Mouse (Mus musculus): ENCODE measurements around the gene Pkn1.

The Pkn1 gene

GRCm38 (mm10) chr8:83723447-83724083 lies 24.6 kb upstream of the Pkn1 start:
- no peak for DNase-seq

GRCm38 (mm10) chr8:83722631-83723030 lies 23.7 kb upstream of the Pkn1 start:
- no peak for DNase-seq

GRCm38 (mm10) chr8:83721405-83722025 lies 22.5 kb upstream of the Pkn1 start:
- DNase-seq, result no peak

DNA sequence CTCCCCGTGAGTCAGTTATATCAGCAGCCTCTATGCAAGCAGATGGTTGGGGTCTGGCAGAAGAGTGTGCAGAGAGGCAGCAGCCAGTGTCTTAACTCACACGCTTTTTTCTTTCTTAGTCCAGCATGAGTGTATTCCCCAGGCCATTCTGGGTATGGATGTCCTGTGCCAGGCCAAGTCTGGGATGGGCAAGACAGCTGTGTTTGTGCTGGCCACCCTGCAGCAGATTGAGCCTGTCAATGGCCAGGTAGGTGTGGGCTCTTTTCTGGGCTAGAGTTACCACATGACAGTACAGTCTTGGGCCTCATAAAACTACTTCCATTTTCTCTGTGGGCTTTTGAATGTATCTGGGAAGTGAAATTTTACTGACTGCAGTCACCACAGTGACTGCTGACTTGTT lies 20.7 kb upstream of the Pkn1 start:
- DNase-seq, result no peak

DNA sequence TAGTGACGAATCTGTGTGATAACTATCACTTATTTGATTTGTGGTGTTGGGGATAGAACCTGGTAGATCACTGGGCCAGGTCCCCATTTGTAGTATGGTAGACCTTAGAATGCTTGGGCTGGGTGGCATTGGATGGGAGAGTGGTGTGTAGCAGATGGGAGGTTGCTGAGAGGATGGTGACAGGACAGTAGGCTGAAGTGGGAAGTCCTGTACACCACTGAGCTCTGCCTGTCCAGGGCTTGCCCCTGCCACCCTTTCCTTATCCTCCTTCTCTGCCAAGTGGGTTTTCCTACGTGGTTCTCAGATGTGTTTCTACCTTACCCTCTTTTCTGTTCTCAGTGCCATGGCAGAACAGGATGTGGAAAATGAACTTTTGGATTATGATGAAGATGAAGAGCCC lies 20.1 kb upstream of the Pkn1 start:
- no peak for DNase-seq

GRCm38 (mm10) chr8:83716563-83716962 lies 17.6 kb upstream of the Pkn1 start:
- DNase-seq, result no peak

DNA sequence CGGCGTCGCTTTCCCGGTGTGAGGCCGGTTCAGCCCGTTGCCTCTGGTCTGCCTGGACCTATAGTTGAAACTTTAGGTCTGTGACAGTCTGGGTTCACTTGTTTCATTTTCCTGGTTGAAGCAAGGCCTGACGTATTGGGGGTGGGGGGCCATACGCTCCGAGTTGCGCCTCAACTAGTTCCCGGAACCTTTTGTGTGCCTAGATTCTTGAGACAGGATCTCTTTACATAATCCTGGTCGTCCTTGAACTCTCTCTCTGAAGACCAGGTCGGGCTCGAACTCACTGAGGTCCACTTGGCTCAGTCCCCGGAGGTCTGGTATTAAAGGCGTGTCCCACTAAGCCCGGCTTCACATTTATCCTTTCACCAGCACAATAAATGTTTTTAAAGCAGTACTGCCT lies 16.8 kb upstream of the Pkn1 start:
- DNase-seq, result peak; percentile 41

DNA sequence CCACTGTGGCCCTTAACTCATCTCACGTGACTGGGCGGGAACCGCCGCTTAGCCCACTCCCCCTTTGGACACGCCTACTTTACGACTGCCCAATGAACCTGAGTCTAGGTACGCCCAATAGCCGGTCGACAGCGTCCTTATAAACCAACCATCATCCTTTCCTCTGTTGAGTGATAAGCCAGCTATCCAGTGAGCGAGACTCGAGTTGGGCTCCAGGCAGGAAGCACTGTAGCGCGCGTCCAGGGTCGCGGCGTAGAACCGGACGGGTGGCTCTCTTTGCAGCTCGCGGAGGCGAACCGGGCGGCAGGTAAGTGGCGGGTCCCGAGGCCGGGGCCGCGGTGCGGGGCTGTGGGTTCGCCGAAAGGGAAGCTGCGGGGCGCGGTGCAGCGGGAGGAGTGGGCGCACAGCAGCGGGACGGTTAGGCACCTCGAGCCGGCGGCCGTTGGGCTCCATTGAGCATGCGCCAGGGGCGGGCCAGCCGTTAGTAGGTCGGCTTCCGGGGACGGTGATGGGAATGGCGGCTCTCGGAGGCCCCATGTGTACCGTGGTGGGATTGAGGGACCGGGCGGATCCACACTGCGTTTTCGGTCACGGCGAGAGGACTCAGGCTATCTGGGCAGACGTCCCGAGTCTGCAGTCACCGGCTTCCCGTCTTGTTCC lies 16.2 kb upstream of the Pkn1 start, which contains the start of gene Ddx39:
Gene Ddx39 (plus strand): TSS at position 147 of the 660 bp plus-strand sequence.
- peak; percentile 99 for DNase-seq

DNA sequence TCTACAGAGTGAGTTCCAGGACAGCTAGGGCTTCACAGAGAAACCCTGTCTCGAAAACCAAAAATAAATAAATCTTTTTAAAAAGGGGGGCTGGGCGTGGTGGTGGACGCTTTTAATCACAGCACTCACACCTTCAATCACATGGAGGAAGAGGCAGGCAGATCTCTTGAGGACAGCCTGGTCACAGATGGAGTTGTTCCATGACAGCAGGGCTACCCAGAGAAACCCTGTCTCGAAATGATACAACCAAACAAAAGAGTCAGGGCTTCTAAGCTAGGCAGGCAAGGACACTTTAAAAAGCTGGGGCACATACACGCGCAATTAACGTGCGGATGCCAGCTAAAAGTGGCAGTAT lies 15.7 kb upstream of the Pkn1 start:
- DNase-seq, result no peak

- DNase-seq, result no peak
These were observed 8.6 kb upstream of the Pkn1 start for GRCm38 (mm10) chr8:83707554-83707953.

DNA sequence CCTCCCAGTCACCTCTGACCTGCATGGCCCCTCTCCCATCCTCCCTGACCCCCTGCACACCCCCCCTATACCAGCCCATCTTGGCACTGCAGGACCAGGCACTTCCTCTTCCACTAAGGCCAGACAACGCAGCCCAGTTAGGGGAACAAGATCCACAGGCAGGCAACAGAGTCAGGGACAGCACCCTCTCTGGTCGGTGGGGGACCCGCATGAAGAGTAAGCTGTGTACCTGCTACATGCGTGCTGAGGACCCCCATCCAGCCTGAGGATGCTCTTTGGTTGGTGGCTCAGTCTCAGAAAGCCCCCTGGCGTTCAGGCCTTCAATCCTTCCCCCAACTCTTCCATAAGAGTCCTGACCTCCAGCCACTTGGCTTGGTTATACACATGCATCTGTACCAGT lies 7.4 kb upstream of the Pkn1 start:
- no peak for DNase-seq

DNA sequence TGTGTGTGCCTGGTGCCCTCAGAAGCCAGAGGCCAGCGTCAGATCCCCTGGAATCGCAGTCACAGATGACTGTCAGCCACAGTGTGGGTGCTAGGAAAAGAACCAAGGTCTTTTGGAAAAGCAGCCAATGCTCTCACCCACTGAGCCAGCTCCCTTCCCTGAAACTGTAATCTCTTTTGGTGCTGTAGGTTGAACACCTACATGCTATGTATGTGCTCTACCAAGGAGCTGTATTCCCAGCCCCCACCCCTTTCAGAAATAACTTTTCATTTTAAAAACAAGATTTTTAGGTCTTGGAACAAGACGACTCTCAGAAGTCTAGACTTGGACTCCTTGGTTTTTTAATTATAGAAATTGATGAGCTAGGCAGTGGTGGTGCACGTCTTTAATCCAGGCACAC lies 4.4 kb upstream of the Pkn1 start:
- DNase-seq, result no peak

DNA sequence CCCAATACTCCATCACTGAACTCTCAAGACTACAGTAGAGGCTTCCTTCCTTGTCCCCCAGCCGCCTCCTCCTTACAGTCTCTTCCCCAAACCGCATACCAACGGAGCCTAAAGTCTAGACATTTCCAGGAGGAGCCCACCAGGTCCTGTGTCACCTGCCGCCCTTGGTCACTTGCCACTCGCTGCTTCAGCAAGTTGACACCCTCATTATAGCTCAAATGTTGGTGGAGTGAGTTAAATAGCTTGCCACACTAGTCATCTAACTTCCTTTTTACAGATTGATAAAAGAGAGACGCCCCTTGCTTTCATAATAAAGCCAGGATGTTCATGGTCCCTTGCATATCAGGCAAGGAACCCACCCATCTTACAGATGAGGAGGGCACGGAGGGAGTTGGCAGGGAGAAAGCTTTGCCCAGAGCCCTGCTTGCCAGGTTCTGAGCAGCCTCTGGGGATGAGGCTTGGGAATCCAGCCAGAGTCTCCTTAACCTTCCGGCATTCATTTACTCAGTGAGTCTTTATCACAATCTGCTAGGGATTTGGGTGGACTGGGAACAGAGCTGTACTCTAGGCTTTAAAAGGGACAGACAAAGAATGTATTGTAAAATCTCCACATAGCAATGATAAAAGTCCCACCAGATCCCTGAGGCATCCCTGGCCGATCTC lies 1.6 kb upstream of the Pkn1 start:
- DNase-seq, result peak; percentile 24

GRCm38 (mm10) chr8:83699566-83699965 lies 587 bp upstream of the Pkn1 start:
- peak; percentile 41 for DNase-seq

DNA sequence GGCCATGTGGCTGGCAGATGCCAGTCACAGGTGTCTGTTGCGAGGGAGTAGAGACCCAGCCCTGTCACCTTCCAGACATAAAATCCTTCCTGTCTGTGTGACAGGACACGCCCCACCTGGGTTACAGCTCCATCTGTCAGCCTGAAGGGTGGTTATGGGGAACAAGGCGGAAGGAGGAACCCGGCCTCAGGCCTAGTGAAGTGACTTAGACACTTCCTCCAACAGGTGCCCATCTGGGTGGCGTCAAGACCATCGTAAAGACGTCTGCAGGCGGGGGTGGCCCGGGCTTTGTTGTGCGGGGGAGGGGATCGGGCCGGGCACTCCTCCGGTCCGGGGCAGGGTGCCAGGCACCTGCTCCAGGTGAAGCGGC lies 703 bp downstream of the Pkn1 start:
- peak; percentile 75 for DNase-seq

DNA sequence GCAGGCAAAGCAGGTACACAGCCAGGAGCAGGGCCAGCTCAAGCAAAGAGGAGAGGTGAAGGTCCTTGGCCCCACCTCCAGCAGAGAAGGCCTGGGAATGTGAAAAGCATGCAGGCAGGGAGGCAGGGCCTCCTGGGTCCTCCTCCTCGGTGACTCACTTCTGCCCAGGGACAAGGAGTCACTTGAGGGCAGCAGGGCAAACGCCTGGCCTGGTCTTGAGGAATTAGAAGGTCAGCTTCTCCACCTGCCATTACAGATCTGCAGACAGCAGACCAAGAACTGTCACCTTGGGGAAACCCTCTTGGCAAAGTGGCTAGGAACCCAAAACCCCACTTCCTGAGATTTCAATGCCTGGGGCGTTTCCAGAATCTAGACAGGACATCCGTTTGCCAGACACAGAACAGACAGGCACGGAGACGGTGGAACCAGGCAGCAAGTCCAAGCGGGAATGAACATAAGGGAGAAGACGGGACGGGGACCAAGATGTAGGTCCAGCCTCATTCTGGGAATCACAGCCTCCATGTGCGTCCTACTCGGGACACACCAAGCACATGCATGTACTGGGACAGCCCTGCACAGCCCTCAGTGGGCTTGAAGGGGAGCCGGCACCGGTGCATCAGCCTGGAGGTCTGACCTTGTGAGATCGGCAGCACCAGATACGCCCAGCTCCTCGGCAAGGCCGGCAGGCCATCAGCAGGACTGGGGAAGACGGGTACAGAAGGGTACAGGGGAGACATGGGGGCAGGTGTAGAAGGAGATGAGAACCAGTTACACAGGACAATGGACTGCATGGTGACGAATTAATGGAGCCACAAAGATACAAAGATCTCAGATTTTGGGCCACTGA lies 1.4 kb downstream of the Pkn1 start:
- DNase-seq, result peak; percentile 33

DNA sequence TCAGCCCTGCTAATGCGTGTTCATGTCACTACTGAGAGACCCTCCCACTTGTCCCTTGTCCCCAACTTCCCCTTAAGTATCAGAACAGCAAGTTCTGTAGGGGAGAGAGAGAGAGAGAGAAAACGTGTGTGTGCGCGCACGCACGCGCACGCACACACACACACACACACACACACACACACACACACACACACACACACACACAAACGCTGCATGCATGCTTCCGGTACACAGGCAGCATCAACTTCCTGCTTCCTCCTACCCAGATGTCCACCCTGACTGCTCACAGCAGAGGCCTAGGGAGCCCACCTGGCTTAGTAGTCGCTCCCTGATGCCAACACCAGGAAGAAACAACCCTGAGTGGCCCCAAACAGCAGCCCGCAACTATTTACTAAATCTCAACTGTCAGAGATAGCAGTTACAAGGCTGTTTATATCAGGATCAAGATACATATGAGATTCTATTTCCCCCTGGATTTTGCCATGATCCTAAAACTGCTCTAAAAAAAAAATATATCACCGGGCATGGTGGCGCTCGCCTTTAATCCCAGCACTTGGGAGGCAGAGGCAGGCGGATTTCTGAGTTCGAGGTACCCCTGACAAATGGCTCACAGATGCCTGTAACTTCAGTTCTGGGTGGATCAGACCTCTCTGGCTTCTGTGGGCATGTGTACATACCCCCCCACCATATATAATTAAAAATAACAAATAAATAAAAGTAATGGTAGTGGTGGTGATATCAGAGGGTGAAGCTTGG lies 3.5 kb downstream of the Pkn1 start:
- no peak for DNase-seq

- DNase-seq, result no peak
These were observed 4.4 kb downstream of the Pkn1 start for GRCm38 (mm10) chr8:83694369-83695160.

- no peak for DNase-seq
These were observed 5.3 kb downstream of the Pkn1 start for GRCm38 (mm10) chr8:83693609-83694236.

DNA sequence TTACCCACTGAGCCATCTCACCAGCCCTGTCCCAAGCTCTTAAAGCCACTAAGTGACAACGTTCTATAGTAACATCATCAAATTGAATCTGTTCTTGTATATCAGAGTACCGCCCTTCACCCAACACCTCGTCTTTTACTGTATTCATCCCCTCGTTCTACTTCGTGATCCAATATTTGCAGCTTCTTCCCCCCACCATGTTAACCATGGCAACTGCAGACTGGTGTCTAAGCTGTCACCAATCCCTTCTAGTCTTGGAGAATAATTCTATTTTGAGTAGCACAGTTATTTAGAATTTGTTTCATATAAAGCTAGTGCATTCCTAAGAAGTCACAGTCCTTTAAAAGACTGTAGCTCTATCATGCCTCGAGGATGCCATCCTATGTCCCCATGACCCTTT lies 9.7 kb downstream of the Pkn1 start:
- no peak for DNase-seq

DNA sequence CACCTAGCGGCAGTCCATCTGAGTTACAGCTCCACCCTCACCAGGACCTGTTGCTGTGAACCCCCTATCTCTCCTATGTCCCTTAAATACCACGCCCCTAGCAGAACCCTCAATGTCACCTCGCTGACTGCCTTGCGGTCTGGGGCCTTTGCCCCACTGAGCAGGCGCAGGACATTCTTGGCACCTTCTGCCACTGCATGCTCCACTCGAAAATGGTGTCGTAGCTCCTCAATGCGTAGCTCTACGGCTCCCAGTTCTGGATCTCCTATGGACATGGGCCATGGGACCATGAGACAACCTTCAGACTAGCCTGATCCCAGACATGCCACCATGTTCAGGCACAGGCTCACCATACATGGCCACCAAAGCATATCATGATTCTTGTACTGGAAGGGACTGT lies 14.5 kb downstream of the Pkn1 start:
- DNase-seq, result no peak
